Mouse (Mus musculus) heart, postnatal 14 days (tissue): ENCODE measurements around the gene Nyap1. TPM values are rescaled to one million over a fixed set of nuclear protein-coding genes. Genes with fewer than 3 reads are reported as not detected.
"Not testable (repeated sequence)": the region's sequence is repeated elsewhere in the genome, so short reads cannot be mapped to it uniquely, and the experiment has no call there.

Experiments used
- DNase-seq, 2 experiments: peaks; one replicate each; pipeline ENCODE4 v3.0.0; 2021 to 2022
- intact Hi-C: fragments of 180-260 bp; cut with DNase I; formaldehyde crosslinking; loops from one replicate; pipeline ENCODE4 v1.15.1; 2025
- total RNA-seq, 2 experiments: library from RNA; stranded (reverse); gene quantifications; 2 replicates each; pipeline ENCODE4 v1.2.3; 2021

The Nyap1 gene
- total RNA-seq, 2 experiments from 2014 or later: 1.4 to 1.8 TPM

- peak in 1 of 2 experiments; percentile 61 for DNase-seq
- intact Hi-C loops: loop anchor here (5.0 kb wide), 1 partner anchor 216 kb away; the partner anchor contains the start of genes Epo and Gnb2
Observed at GRCm38 (mm10) chr5:137748130-137748770, 6.8 kb upstream of the Nyap1 start.

GRCm38 (mm10) chr5:137747326-137747961, 6.0 kb upstream of the Nyap1 start:
- peak; percentile 62 to 64 for DNase-seq
- intact Hi-C loops: loop anchor here (2.0 to 5.0 kb wide), 2 partner anchors 63 to 215 kb away; partner anchors contain the start of genes Agfg2, Epo and Gnb2

DNA sequence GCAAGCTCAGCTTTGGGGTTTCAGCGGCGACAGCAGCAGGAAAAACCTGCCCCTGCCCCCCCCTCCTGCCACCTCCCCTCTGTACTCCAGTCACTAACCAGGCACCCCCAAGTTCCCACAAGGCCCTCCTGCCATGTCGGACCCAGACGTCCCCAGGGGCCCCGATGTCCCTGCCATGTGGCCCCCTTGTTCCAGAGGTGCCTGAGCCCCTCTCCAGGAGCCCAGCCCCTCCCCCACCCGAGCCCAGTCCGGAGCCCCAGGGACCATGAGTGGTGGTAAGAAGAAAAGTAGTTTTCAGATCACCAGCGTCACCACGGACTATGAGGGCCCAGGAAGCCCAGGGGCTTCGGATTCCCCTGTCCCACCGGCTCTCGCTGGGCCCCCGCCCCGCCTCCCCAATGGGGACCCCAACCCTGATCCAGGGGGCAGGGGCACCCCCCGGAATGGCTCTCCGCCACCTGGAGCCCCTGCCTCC, 5.5 kb upstream of the Nyap1 start:
- intact Hi-C loops: loop anchor here (2.0 to 5.0 kb wide), 2 partner anchors 62 to 215 kb away; partner anchors contain the start of genes Agfg2, Epo and Gnb2
- peak in 1 of 2 experiments; percentile 50 for DNase-seq

DNA sequence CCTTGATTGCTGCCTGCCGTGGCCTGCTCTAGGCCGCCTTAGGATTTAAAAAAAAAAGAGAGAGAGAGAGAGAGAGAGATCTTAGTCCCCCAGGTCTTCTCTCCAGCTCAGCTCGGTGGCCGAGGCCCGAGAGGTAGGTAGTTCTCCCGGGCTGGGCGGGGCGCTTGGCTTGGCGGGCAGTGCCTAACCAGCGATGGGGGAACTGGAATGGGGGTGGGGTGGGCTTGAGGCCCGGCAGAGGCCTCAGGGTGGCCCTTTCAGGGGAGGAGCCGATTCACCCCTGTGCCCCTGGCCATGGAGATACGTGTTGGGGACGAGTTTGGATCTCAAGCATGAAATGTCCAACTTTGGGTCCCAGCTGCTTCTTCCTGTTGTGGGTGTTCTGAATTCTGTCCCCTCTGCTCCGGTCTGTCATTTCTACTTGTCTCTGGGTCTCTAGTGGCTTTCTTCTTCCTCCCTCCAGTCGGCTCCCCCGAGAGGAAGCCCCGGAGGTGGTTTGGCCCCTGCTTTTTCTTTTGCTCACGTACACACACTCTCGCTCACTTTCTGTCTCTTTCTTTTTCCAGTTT, 5.0 kb upstream of the Nyap1 start:
- peak; percentile 81 for DNase-seq

GRCm38 (mm10) chr5:137745214-137746171, 4.1 kb upstream of the Nyap1 start, which contains the start of gene Tsc22d4:
Tsc22d4 (plus strand) TSS chr5:137745730.
- DNase-seq: peak; percentile 95 to 96
- intact Hi-C loops: loop anchor here (2.0 to 5.0 kb wide), 2 partner anchors 61 to 213 kb away; partner anchors contain the start of genes Agfg2, Epo and Gnb2

More for the DNA sequence above, 5.0 kb upstream of the Nyap1 start:
- intact Hi-C loops: loop anchor here (2.0 to 5.0 kb wide), 2 partner anchors 62 to 214 kb away; partner anchors contain the start of genes Agfg2, Epo and Gnb2

DNA sequence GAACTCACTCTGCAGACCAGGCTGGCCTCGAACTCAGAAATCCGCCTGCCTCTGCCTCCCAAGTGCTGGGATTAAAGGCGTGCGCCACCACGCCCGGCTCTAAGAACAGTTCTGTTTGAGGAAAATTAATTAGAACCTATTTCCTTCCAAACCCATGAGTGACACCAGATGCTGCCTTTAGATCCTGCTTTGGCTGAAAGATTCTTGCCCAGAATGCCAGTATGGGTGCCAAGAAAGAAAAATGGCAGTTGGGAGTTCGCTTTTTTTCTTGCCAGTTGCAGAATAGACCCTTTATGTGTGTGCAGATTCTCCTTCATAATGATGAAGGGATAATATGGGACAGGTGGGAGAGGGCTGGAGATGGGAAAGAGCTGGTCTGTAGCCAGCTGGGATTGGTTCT, 2.8 kb upstream of the Nyap1 start:
- DNase-seq: no peak
- intact Hi-C loops: loop anchor here (5.0 kb wide), 1 partner anchor 87 kb away; no protein-coding TSS in a partner anchor

DNA sequence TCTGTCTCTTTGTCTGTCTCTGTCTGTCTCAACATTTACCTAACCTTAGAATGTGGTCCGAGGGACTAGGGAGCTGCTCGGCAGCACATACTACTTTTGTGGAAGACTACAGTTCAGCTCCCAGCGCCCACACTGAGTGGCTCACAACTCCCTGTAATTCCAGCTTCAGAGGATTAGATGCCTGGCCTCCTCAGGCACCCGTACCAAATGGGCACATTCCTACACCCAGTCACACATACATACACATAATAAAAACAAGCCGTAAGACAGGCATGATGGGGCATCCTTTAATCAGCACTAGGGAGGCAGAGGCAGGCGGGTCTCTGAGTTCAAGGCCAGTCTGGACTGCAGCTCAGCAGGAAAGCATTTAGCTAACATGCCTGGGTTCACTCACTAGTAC, 1.4 kb upstream of the Nyap1 start:
- intact Hi-C loops: loop anchor here (5.0 kb wide), 1 partner anchor 86 kb away; no protein-coding TSS in a partner anchor
- no peak for DNase-seq

GRCm38 (mm10) chr5:137742048-137742447, 641 bp upstream of the Nyap1 start:
- DNase-seq: no peak
- intact Hi-C loops: loop anchor here (5.0 kb wide), 1 partner anchor 85 kb away; no protein-coding TSS in a partner anchor

DNA sequence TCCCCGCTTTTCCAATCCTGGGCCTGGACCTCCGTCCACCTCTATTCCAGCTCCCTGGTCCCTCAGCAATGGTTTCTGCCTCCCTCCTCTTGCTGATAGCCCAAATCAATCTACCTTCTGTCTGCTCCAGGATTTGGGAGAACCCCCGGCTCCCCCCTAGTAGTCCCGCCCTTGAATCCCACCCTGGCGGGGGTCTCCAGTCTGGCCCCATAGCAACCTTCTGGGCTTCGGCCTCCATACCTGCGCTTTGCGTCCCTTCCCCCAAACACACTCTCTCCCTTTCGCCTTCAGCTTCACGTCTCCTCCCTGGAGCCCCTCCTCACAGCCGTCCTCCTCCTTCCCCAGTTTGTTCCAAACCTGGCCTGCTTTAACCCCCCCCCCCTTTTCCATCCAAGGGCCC, 901 bp downstream of the Nyap1 start:
- no peak for DNase-seq
- intact Hi-C loops: loop anchor here (5.0 kb wide), 1 partner anchor 83 kb away; no protein-coding TSS in a partner anchor

DNA sequence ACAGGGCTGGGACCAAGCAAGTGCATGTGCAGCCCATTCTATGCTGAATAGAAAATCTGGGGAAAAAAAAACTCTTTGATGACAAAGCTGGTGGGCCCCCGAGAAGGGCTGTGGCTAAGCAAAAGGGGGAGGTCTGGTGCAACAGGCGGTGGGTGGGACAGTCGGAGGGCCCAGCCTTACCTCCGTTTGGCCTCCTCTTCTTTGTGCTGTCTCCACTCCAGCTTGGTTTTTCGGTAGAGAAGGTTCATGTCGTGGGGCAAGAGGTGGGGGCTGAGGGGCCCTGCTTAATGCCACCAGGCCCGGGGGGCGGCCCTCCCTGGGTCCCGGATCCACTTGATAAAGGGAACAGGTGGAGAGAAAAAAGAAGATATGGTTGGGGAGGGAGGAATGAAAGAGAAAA, 1.9 kb downstream of the Nyap1 start:
- DNase-seq: no peak
- intact Hi-C loops: no loop called here

DNA sequence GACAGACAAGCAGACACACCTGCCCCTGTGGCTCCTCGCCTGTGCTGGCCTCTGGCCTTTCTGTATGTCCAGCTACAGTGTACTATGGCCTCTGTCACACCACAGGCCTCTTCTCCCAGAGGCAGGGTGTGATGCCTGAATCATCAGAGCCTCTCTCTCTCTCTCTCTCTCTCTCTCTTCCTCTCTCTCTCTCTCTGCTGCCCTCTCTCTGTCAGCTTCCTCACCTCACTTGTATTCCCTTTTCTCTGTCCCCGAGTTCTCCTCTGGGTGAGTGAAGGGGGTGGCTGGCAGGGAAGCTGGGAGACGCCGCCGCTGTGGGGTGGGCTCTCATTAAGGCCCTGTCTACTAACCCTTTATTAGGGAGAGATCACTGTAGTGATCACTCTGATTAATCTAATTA, 2.9 kb downstream of the Nyap1 start:
- intact Hi-C loops: no loop called here
- DNase-seq: no peak

GRCm38 (mm10) chr5:137737400-137737940, 3.9 kb downstream of the Nyap1 start:
- no peak for DNase-seq
- intact Hi-C loops: no loop called here

DNA sequence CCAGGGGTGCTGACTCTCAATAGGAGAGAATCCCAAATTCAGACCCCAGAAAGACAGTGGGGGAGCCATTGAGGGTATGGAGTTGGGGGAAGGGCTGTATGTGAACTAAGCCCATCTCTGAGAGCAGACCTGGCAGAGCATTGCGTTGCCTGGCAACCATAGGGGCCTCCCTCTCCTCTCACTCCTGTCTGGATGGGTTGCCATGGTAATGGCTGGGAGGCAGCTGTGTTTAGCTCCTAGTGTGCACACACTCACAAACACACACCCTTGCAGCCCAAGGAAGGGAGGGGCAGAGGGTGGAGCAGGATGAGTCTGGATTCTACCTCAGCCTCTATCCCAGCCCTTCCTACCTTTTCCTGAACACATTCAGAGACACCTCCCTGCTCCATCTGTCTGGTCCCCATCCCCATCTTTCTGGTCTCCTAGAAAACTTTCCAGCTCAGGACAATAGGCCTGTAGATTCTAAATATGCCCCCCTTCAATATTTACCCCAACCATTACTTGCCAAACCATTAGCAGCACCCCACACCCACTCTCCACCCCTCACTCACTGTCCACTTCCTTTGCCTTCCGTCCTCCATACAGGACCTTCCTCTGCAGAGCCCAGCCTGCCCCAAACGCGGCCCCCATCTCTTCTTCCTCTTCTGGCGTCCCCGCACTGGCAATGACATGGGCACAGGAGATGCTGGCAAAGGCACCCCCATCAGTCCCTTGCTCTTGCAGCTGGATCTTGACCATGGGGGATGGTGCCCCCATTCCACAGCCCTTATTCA, 6.9 kb downstream of the Nyap1 start:
- intact Hi-C loops: no loop called here
- DNase-seq: no peak

DNA sequence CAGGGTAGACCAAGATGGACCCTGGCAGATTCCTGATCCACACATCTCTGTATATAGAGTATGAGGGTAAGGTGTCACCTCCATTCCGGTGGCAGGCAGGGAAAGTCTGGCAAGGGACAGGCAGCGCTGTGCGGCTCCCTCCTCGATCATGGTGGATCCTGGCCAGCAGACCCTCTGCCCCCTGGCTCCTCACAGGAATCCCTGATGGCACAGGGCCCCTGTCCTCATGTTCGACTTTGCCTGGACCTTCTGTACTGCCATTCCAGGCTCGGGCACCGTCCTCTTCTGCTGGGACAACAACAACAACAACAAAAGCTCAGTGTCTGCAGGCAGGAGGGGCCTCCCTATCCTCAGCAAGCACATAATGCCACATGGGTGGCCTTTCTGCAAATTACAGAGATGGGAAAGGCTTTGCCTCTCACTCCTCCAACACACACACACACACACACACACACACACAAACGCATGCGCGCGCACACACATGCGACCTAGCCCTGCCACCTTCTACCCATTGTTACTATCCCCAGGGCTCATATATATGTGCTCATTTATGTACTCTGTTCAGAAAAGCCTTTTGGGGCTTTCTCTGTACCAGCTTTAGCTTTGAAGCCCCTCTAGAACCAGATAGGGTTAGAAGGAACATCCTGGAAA, 7.6 kb downstream of the Nyap1 start:
- intact Hi-C loops: no loop called here
- DNase-seq: no peak

GRCm38 (mm10) chr5:137726767-137727166, 14.6 kb downstream of the Nyap1 start:
- DNase-seq: no peak
- intact Hi-C loops: no loop called here

DNA sequence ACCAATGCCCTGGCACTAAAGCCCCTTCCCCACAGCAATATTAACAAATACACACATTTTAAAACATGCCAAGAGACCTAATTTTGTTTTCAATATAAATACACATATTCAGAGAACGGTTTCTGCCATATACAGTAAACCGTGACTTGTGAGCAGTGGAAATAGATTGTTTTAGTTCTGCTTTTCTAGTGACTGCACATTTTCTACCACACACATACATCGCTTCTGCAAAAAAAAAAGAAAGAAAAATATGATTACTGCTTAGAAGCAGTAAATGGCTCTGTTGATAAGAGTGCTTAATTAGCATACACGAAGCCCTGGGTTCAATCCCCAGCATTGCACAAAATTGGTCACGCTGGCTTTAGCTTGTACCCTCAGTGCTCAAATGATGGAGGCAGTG, 17.6 kb downstream of the Nyap1 start:
- intact Hi-C loops: no loop called here
- no peak for DNase-seq

DNA sequence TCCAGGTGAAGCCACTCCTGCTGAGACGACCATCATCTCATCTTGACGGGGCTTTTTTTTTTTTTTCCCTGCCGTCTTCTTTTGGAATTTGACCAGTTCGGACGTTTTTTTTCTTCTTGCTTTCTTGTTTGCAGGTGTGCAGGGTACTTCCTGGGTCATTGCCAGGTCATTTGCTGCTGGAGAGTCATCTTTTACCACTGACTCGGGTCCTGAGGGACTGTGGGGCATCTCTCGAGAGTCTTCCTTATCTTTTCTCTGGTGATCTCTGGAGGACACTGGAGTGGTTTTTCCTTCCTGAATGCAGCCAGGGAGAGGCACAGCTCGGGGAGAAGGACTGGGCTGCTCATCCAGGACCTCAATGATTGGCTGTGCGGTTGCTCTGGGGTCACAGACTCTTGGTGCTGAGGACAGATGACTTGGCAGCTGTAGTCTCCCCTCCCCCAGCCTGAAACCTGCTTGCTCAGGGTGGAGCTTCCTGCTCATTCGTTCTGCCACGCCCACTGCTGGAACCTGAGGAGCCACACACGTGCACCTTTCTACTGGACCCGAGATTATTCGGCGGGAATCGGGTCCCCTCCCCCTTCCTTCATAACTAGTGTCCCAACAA, 20.7 kb downstream of the Nyap1 start:
- DNase-seq: peak in 1 of 2 experiments; percentile 40
- intact Hi-C loops: not testable (repeated sequence)

- intact Hi-C loops: no loop called here
- DNase-seq: no peak
Observed at GRCm38 (mm10) chr5:137719088-137719487, 22.3 kb downstream of the Nyap1 start.
